Mouse (Mus musculus) liver, adult 2 months (tissue): Measurements from ENCODE around the gene BC048562.

Source experiments
- CTCF ChIP-seq: fragments of 200-500 bp; IDR thresholded peaks from 2 replicates; pipeline ENCODE4 v1.5.1; 2011; ENCODE audit warnings: low read depth, low read length, control low read depth
- POLR2A ChIP-seq: fragments of 200-500 bp; IDR thresholded peaks from 2 replicates; pipeline ENCODE4 v1.6.1; 2011; ENCODE audit warnings: low read length, control low read depth; ENCODE audit not compliant: insufficient read depth; ENCODE audit errors: extremely low read depth

- no peak for TF ChIP-seq POLR2A
- no peak for TF ChIP-seq CTCF
Observed at GRCm38 (mm10) chr9:108456953-108457352, 20.7 kb downstream of the BC048562 start.
